Mouse (Mus musculus): ENCODE data around the gene 1700001O22Rik.

Gene 1700001O22Rik

DNA sequence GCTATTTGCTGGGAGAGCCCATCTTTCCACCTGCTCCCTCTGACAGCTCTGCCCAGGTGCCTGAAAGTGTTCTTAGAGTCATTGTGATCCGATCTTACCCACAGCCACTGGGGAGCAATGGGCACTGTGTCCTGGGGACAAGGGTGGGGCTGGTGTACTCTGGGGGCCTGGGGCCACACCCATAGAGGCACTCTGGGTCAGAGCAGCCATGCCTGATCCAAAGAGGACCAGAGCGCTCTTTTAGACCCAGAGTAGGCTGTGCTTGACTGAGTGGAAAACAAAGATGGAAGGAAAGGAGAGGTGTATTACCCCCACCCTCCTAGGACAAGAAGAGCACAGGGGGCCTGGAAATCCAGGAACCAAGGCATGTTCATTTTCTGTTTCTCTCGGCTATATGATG is at the start of gene 1700001O22Rik:
1700001O22Rik (minus strand) TSS at position 58 of the 400 bp plus-strand sequence.
- no peak for DNase-seq (ENCODE audit: extremely low spot score)

DNA sequence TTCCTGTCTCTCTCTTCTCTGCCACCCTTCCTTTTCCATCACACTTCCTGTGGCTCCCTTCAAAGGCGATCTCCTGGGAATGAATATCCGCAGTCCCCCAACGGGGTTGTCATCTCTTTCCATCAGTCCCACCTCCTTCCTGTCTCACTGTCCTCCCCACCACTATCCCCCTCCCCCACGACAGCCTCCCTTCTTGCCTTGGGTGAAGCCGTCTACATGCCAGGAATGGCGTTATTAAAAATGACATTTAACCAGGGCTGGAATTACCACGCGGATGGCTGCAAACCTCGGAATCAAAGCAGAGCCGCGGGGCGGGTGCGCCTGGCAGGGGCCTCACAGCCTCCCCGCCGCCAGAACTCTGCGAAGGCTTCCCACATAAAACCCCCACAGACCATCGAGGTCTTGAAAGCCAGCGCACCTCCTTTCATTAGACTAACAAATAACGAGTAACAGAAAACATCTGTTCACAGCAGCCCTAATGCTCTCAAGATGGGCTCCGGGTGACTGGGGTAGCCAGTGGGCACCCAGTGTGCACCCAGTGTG is 49.4 kb upstream of the 1700001O22Rik start:
- DNase-seq (ENCODE audit: extremely low spot score) = no peak

DNA sequence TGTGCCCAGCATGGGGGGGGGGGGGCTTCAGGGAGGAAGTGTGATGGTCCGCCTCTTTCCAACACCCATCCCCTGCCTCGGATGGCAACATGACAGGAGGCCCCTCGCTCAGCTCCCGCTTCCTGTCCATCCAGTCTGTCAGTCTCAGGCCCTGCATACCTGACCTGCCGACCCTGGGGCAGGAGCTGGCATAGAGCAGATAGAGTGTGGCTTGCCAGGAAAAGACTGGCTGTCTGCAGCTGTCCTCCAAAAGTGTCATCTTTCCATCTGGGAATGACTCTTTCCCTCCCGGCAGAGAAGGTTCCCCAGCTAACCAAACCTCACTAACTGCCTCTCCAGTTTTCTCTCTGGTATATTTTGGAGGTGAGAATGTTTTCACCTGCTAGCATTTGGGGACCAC is 47.1 kb upstream of the 1700001O22Rik start:
- DNase-seq (ENCODE audit: extremely low spot score) = no peak

DNA sequence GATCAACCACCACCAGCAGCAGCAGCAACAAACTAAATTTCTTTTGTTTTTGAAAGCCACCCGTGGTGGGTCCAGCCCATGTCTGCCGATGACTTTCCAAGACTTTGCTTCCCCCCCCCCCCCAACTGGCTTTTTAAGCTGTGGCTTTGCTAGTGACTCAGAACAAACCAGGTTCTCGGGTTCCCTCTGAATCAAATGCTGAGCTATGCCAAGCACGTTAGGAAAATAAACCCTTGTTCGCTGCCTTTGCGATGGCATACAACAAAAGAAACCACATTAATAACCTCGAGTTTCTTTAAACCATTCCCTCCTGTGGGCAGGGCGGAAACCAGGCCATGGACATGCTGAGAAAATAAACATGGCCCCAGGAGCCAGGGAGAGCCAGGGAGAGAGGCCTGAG is 44.7 kb upstream of the 1700001O22Rik start:
- no peak for DNase-seq (ENCODE audit: extremely low spot score)

DNA sequence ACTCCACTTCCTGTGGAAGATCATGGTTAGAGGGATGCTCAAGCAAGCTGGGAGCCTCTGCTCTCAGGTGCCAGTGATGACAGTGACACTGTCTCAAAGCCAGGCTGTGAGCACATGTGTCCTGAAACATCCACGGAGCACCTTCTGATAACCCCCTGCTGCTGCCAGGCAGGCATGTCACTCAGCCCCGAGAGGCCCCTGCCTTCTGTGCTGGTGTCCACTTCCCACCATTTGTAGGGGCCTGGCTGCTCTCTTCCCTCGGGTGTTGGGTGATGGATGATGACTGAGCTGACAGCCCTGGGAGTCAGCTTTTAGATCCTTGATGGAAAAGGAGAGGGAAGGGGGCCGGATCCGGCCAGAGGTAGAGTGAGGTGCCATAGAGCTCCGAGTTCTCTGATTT is 43.3 kb upstream of the 1700001O22Rik start:
- peak; percentile 54 for DNase-seq (ENCODE audit: extremely low spot score)

DNA sequence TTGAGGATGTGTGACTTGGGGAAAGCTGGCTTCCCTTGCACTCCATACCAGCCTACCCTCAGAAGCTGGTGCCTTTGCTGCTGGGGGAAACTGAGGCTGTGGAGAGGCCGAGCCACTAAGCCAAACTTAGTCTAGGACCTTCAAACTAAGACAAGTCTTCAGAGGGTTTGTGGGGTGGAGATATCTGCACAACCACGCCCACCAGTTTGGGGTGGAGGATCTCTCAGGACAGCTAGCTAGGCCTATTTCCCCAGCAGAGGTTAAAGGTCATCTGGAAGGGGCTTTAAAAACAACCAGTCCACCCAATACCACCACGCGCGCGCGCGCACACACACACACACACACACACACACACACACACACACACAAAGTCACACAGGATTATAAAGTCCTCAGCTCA is 42.8 kb upstream of the 1700001O22Rik start:
- no peak for DNase-seq (ENCODE audit: extremely low spot score)

DNA sequence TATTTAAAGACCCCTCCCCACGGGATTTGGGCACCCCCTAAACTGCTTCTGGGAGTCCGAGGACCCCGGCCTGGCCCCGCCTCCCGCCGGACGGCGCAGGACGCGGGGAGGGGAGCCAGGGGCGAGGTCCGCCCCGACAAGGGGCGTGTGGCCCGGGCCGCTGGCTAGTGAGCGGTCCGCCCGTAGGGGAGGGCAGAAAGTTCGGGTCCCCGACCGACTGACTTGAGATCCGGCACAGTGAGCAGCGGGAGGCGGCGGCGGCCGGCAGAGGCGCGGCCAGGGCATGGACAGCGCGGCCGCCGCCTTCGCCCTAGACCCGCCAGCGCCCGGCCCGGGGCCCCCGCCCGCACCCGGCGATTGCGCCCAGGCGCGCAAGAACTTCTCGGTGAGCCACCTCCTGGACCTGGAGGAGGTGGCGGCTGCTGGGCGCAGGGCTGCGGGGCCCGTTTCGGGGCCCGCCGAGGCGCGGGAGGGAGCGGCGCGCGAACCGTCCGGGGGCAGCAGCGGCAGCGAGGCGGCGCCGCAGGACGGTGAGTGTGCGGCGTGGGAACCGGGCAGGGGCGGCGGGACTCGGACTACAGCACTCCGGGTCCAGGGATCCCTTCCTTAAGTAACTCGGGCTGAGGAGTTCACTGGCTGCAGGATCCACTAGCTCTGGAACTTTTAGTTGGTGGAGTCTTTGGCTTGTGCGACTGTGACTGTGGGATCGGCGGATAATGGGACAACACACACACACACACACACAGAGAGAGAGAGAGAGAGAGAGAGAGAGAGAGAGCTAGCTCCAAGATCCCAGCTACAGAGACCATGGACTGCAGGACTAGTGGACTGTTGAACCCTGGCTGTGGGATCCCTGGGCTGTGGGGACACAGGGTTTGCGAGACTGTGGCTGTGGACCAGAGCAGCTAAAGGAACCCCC is 42.0 kb upstream of the 1700001O22Rik start:
- peak; percentile 59 for DNase-seq (ENCODE audit: extremely low spot score)

DNA sequence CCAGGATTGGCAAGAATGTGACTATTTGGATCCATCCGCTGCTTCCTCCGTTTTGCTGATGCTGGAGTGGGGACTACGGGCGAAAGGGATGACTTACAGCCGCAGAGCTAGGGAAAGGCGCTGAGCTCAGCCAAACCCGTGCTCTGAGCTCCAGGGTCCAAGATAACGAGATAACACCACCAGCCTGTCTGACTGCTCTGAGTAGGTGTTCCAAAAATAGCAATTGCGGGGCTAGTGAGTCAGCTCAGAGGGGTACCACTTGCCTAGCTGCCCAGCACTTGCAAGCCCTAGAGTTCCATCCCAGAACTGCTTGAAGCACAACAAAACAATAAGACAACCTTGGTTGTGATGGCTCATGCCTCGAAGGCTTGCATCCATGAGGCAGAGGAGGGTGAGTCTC is 39.2 kb upstream of the 1700001O22Rik start:
- no peak for DNase-seq (ENCODE audit: extremely low spot score)

DNA sequence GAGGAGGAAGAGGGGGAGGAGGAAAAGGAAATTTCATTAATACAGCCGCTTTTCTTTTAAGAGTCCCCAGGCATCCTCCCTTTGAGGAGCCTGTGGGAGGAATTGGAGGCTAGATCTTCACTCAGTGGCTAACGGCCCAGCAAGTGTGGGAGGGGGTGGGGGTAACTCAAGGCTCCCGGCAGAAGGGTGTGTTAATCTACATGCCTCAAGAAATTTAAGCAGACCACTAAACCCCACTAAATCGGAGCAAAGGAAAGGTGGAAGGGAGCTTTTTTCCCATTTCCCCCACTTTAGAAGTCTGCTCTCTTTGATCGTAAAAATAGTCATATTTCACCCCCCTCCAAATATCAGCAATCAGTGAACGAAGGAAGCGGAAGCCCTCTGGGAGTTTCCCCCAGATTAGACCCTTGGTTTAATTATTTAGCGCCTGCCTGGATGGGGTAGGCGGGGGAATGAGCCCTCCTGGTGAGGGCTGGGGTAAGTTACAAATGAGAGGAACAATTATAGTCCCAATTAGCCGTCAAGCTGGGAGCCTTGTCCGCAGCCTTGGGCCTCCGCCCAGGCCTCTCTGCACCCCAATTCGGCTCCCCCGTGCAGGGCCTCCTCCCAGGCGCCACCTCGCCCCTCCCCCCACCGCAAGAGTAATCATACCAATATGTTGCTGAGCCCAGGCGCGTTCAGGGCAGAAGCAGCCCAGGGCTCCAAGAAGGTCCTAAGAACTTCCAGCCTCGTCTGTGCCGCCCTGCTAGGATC is 33.0 kb upstream of the 1700001O22Rik start:
- peak; percentile 63 for DNase-seq (ENCODE audit: extremely low spot score)

DNA sequence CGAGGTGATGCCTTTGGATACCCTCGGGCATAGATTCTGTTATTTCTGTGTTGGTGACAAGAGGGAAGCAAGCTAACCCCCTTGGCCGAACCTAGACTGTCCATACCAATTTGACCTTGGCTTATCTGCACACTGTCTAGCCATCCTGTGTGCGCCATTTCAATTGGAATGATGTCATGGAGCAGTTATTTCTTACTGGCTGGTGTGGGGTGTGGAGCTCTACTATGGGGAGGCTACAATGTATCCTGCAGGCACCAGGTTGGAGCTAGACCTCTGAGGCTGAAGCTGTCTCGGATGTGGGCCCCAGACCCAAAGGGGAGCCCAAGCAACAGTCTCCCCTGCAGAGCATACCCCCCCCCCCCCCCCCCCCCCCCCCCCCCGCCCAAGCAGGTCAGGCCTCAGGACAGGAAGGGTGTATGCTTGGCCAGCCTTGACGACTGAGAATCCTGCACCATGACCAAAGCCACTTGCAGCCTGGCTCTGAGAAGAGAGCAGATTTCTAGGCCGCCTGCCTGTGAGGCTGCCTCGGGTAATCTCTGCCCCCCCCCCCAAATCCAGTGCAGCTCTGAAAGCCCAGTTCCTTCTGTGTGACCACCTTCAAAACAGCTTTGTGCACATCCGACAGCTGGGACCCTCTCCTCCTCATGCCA is 31.0 kb upstream of the 1700001O22Rik start, which contains the start of gene Prrx2:
Prrx2 (plus strand) TSS at position 600 of the 650 bp plus-strand sequence.
- DNase-seq (ENCODE audit: extremely low spot score) = no peak

DNA sequence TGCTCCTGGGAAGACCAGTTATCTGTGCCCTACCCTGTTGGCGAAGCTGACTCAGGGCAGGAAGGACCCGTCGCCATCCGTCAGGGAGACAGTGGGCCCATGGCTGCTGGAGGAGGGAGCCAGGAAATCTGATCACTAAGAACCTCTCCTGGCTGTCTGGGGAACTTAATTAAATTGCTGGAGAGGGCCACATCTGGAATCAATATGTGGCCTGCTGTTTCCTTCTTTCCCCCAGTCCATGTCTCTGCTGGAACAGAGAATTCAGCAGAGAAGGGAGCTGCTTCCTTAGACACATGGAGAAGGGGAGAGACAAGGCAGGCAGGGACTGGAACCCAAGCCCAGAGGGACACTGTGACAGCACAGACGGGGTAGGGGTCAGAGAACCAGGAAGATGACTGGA is 30.2 kb upstream of the 1700001O22Rik start:
- peak; percentile 58 for DNase-seq (ENCODE audit: extremely low spot score)

DNA sequence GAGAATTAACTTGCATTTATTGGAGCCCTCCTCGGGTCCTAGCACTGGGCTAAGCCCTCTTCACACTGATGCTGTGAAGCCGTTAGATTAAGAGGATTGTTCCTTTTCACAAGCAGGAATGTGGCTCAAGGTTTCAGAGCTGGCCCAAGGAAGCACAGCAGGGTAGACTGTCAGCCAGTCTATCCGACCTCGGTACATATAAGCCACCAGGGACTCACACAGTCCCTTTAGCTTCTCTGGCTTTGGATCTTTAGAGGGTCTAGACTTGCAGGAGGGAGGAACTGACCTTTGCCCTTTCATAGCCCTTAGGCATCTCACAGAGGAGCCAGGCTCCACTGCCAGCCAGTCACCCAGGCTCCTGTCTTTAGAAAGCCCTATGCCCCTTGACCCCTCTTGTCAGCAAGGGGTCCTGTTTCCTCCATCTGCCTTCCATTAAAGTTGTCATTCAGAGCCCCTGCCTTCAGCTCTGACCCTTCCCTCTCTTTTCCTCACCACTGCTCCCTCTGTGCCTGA is 26.9 kb upstream of the 1700001O22Rik start, which contains the start of gene Asb6:
Asb6 (minus strand) TSS at position 51 of the 513 bp plus-strand sequence.
- peak; percentile 84 for DNase-seq (ENCODE audit: extremely low spot score)

DNA sequence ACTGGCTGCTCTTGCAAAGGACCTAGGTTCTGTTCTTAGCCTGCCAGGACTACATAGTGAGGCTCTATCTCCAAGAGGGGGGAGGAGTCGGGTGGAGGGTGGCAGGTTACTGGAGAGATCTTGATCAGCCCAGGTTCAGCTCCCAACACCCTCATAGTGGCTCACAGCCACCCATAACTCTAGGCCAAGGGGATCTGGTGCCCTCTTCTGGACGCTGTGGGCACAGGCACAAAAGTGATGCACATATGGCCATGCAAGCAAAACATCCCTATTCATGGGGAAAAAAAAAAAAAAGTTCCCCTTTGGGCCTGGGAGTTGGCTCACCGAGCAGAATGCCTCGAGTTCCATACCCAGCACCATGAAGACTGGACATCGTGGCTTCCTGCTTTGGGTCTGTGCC is 25.9 kb upstream of the 1700001O22Rik start:
- DNase-seq (ENCODE audit: extremely low spot score) = no peak

DNA sequence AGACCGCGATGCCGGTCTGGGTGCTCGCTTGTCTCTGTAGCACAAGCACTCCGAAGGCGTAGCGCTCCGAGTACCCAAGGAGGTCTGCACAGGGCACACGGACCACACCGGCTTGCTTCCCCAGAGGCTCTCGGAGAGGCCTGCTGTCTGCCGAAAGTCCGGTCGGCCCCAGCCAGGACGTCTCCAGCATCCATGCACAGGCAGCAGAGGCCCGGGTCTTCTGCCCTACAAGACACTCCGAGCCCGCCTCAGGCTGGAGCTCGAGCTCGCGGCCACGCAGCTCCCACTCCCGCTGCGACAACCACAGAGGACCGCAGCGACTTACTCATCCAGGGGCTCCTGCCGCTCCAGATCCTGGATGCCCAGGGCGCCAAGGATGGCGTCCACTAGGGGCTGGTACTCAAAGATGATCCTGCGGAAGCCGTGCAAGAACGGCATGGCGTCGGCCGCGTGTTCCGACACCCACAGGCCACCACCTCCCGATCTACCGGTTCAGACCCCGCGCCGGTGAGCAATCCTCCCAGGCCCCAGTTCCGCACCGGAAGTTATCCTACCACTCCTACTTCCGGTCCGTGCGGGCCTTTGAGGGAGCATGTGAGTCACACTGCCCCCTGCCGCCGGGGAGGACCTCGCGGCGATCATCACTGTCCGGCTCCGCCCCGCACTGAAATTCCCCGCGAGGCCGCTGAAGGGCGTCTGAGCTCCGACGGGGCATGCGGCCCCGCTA is 24.5 kb upstream of the 1700001O22Rik start:
- DNase-seq (ENCODE audit: extremely low spot score) = peak; percentile 96

DNA sequence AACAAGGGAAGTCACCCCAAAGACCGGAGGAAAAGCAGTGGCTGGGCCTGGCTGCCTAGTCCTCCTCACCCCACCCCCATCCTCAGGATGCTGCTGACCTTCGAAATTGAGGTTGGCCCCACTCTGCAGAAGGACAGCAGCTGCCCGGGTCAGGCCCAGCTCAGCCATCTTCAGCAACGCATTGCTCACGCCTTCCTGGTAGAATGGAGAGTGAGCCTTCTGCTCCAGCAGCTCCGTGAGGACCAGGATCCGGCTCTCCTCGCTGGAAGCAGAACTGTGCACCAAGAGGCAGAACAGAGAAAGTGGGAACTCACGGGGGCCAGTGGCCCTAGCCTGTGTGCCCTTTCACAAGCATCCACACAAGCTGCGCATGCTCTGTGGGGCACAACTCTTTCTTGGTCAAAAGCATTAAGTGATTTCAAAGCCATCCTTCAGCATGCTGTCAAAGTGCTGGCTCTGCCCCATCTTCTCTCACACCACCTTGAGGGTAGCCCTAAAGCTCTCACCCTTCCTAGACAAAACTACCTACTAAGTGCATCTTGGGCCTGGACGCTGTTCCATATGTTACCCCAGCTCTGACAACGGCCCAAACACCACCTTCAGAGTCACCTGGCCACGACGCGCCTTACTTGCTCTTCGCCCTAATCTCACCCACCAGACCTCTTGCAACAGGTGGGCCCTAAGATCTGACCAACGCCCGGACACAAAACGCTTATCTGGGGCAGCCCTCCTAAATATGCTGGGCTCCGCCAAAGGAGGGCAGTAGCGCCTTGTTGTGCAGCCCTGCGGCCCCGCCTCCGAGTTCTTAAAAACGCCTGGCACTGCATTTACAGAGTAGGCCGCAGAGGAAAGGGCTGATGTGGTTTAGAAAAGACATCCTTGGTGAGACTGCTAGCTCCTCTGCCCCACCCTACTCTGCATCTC is 23.6 kb upstream of the 1700001O22Rik start:
- no peak for DNase-seq (ENCODE audit: extremely low spot score)

DNA sequence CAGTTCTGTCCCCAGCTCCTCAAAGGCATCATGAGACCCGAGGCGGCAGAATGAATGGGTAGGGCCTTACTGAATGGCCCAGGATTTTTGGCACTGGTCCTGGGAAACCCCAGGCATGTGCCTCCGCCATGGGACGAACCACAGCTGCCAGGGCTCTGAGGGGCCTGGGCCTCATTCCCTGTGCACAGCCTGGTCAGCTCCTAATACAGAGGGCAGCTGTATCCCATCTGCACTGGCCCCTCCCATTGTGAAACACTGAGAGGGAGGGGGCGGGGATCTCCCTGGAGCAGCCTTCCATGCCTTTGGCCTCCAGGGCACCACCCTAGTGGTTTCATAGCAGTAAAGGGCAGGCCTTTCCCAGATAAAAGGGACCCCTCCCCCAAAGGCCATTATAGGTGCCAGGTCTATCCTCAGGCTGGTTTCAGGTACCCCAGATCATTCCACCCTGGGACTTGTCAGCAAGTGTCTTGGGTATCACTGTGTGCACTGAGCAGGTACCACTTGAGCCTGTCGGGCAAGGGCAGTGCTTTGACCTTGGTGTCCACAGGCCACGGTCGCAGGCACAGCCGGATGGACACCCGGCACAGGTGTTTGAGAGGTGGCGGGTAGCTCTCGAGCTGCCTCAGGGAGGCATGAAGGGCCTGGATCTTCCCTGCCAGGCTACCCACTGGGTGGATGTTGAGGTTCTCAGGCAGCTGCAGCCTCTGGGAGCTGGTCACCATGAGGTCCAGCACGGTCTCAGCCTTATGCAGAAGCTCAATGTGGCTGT is 20.1 kb upstream of the 1700001O22Rik start:
- DNase-seq (ENCODE audit: extremely low spot score) = no peak

DNA sequence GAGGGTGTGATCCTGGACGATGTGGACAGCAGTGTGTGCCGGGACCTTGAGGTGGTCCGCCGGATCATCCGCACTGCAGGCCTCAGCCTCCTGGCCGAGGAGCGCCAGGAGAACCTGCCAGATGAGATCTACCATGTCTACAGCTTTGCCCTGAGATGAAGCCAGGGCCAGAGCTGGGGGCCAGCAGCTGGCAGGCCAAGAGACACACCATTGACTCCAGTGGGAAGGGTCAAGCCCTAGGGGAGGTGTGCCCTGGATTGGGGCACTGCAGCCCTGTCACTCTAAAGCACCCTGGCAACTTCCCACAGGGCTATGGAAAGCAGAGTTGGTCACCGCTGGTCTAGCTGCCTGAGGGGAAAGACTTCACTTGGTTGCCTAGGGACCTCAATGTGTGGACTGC is 19.0 kb upstream of the 1700001O22Rik start:
- DNase-seq (ENCODE audit: extremely low spot score) = no peak

DNA sequence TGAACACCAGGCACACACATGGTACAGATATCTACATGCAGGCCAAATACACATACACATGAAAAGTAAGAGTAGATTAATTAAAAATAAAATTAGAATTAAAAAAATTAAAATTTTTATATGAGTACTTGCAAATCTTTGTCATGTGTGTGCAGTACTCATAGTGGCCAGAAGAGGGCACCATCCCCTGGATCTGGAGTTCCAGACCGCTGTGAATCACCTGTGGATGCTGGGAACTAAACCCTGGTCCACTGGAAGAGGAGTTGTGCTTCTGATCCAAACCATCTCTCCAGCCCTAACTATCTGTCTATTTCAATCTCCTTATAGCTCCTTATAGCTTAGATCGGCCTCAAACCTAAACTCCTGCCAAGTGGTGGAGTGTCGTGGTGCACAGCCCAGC is 17.6 kb upstream of the 1700001O22Rik start:
- no peak for DNase-seq (ENCODE audit: extremely low spot score)

DNA sequence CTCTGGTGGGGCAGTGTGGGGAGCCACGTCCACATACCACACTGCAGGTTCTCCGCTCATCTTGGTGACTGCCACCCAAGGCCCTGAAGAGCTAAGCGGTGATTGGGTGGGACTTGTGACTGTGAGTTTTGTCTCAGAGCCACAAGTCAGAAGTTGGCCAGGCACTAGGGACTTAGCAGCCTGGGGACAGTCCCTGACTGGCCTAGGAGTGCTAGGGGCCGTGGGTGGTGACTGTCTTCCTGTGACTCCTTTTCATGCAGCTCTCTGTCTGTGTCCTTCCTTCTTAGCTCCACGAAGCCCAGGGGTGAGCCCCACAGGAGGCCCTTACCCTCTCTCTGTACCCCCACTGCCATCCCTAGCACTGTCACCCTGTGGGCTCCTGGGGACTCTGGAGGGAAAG is 16.4 kb upstream of the 1700001O22Rik start:
- no peak for DNase-seq (ENCODE audit: extremely low spot score)

Measured in embryo, embryonic 9.5 days (tissue).